Mouse (Mus musculus): ENCODE measurements around the gene Stxbp3.

GRCm38 (mm10) chr3:108763691-108764090 lies 76.6 kb downstream of the Stxbp3 start:
- TF ChIP-seq POLR2A (IDR thresholded peaks at IDR 0.05; ENCODE audit: control insufficient read depth in 1 of 2, insufficient read depth in 1 of 2, low read depth in 1 of 2, low read length in 2 of 2, poor library complexity in 1 of 2) (no peak), POLR2AphosphoS2 (IDR thresholded peaks at IDR 0.05; ENCODE audit: low read length) (no peak), ELF1 (IDR thresholded peaks at IDR 0.05; ENCODE audit: low read depth, low read length) (no peak), USF1 (IDR thresholded peaks at IDR 0.05; ENCODE audit: low read depth, low read length) (no peak), CTCF (IDR thresholded peaks at IDR 0.05 in 2 of 3, conservative IDR thresholded peaks at IDR 0.05 in 1 of 3; ENCODE audit: control insufficient read depth in 1 of 3, insufficient read depth in 1 of 3, low read depth in 2 of 3, low read length in 3 of 3, poor library complexity in 1 of 3, severe bottlenecking in 1 of 3) (no peak), EP300 (IDR thresholded peaks at IDR 0.05; ENCODE audit: low read depth in 1 of 2, low read length in 2 of 2) (no peak), TBP (IDR thresholded peaks at IDR 0.05; ENCODE audit: low read depth, low read length) (no peak), ETS1 (IDR thresholded peaks at IDR 0.05; ENCODE audit: low read depth, low read length) (no peak), MAX (IDR thresholded peaks at IDR 0.05; ENCODE audit: low read length) (no peak)
